Mouse (Mus musculus) ovary, postnatal 36 days (tissue): ENCODE results near the gene Zbtb2.

Experiments used
- DNase-seq: peaks from one replicate; pipeline ENCODE4 v3.0.0; 2022; ENCODE audit warnings: low spot score, mixed read lengths

Zbtb2 gene

GRCm38 (mm10) chr10:4386609-4387591 lies 1.0 kb downstream of the Zbtb2 start:
- DNase-seq = peak; percentile 95

- DNase-seq = no peak
These were observed 3.7 kb downstream of the Zbtb2 start for GRCm38 (mm10) chr10:4384244-4384643.

- no peak for DNase-seq
These were observed 7.2 kb downstream of the Zbtb2 start for GRCm38 (mm10) chr10:4380748-4381147.

GRCm38 (mm10) chr10:4376931-4377330 lies 11.0 kb downstream of the Zbtb2 start:
- no peak for DNase-seq

GRCm38 (mm10) chr10:4376461-4376860 lies 11.4 kb downstream of the Zbtb2 start:
- no peak for DNase-seq

GRCm38 (mm10) chr10:4375267-4375666 lies 12.6 kb downstream of the Zbtb2 start:
- no peak for DNase-seq

- DNase-seq = no peak
These were observed 13.2 kb downstream of the Zbtb2 start for GRCm38 (mm10) chr10:4374734-4375133.

GRCm38 (mm10) chr10:4374239-4374638 lies 13.7 kb downstream of the Zbtb2 start:
- DNase-seq = no peak

- no peak for DNase-seq
These were observed 14.3 kb downstream of the Zbtb2 start for GRCm38 (mm10) chr10:4373558-4373957.

GRCm38 (mm10) chr10:4372011-4372410 lies 15.9 kb downstream of the Zbtb2 start:
- no peak for DNase-seq

GRCm38 (mm10) chr10:4370105-4370504 lies 17.8 kb downstream of the Zbtb2 start:
- no peak for DNase-seq

GRCm38 (mm10) chr10:4364618-4365017 lies 23.3 kb downstream of the Zbtb2 start:
- DNase-seq = no peak

GRCm38 (mm10) chr10:4357435-4357834 lies 30.5 kb downstream of the Zbtb2 start:
- no peak for DNase-seq

GRCm38 (mm10) chr10:4356640-4357039 lies 31.3 kb downstream of the Zbtb2 start:
- DNase-seq = no peak

- no peak for DNase-seq
These were observed 31.9 kb downstream of the Zbtb2 start for GRCm38 (mm10) chr10:4355882-4356451.

- no peak for DNase-seq
These were observed 33.3 kb downstream of the Zbtb2 start for GRCm38 (mm10) chr10:4354371-4355260.

- DNase-seq = no peak
These were observed 40.3 kb downstream of the Zbtb2 start for GRCm38 (mm10) chr10:4347591-4347990.

GRCm38 (mm10) chr10:4347136-4347492 lies 40.8 kb downstream of the Zbtb2 start:
- DNase-seq = no peak

GRCm38 (mm10) chr10:4346489-4347135 lies 41.3 kb downstream of the Zbtb2 start:
- DNase-seq = peak; percentile 91

- DNase-seq = peak; percentile 44
These were observed 46.5 kb downstream of the Zbtb2 start for GRCm38 (mm10) chr10:4341430-4341829.

- DNase-seq = no peak
These were observed 48.9 kb downstream of the Zbtb2 start for GRCm38 (mm10) chr10:4338863-4339461.
